Mouse (Mus musculus): ENCODE measurements around the gene Iqcc.
A peak's percentile ranks its signal among the peaks of the same experiment; 100 is the strongest.

Gene Iqcc

DNA sequence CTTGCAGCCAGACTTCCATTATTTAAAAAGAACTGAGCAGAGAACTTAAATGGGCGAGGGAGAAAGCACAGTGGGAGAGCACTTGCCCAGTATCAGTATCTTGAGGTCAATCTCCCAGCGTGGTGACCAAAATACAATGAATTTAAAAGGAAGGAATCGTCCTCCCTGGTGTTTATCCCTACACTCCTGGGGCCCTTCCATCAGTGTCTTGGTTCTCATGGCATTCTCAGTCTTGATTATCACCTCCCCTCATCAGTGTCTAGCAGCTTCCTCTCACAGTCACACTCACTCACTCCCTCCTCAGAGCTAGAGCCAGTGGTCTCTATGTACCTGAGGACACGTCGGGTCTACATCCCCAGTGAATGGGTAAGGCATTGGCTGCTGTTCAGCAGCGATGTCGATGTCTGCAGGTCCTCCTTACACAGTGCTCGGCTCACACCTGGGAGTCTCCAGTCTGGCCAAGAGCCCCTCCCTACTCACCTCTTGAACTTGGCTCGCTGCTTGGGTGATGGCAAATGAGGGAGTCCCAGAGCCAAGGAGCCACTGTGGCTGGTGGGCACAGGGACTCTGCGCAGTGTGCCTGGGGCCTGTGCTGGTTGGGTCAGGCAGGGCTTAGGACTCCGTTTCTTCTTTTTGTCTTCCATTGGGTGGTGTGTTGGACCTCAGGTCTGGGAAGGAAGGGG, 3.4 kb upstream of the Iqcc start:
- DNase-seq (ENCODE audit: low spot score in 2 of 2): no peak

DNA sequence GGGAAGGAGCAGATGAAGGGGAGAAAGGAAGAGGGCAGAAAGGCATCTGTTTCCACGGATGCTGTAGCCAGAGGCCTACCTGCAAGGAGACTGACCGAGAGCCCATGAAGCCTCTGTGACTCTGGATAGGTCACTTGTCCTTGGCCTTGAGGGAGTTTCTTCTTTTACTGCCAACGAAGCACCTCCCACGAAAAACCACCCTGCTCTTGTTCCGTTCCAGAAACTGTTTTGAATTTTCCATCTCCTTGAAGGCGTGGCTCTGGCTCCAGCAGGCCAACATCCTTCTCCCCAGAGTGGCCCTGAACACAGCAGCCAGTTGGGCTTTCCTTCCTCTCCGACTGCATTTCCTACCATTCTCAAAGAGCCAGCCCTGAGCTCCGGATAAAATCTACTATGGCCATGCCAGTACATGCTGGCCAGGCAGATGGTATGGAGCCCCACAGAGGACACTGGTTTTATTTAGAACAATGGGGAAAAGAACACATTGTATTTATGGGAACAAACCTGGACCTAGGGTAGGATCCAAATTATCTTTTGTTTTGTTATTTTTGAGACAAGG, 2.5 kb upstream of the Iqcc start:
- no peak for DNase-seq (ENCODE audit: low spot score in 2 of 2)

DNA sequence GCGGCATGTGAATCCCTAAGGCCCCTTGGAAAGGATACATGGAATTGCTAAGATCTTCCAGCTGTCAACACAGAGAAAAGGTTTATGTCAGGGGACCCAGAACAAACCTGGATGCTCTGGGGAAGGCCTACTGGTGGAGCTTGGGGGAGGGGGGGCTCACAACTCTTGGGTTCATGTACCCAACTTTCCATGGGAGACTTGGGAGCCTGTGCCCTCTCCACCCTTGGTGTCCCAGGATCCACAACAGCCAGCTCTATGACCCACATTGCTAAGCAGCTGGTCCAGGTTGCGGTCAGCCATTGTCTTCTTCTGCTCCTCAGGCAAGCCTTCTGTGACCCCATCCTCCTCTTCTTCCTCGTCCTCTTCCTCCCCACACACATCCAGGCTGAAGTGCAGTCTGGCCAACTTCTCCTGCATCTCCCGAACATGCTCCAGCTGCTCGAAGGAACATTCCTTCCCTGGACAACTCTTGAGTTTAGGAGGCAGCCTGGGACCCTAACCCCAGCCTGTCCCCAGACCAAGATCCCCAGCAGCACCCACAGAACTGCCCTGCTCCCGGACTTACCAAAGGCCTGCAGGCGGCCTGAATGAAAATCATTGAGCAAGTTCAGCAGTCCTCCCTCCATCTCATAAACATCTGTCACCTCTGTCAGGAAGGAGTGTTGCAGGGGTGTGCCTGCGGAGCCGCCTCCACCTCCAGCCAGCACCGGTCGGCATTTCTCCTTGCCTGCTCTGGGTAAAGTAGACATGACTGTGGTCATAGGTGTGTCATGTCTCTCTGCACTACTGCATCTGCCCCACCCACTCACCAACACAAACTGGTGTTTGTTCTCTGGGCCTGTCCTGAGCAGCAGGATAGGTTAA, 1.8 kb upstream of the Iqcc start:
- DNase-seq (ENCODE audit: low spot score in 2 of 2): no peak

DNA sequence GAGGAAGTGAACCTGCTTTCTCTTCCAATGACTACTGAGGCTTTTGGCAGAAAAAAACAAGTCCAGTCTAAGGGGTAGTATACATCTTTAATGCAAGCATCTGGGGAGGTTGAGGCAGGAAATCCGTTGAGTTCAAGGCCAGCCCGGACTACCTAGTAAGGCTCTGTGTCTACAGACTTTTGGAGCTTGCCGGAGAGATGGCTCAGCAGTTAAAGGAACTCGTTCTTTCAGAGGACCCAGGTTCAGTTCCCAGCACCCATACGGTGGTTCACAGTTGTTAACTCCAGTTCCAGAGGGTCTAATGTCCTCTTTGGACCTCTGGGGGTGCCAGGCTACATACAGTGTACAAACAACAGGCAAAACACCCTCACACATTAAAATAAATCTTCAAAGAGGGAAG, 868 bp downstream of the Iqcc start:
- no peak for DNase-seq (ENCODE audit: low spot score in 2 of 2)

DNA sequence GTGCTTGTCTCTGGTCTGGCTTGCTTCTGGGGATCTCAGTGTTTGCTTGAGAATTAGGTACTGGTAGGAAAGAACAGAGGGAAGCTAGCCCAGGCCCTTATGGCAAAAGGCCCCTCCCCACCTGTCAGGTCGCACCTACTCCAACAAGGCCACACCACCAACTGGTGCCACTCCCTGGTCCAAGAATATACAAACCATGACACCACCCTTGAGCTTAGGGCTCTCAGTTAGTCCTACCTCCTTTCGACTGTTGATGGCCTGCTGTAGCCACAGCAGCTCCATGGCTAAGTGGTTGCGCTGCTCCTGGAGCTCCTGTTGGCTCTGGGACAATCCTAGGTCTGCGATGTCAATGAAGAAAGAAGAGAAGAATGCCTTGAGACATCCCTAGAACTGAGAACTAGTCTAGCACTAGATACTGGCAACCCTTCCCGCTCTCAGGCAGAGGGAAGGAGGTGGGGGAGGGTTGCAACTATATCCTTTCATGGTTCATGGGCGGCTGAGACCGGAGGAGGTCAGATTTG, 1.7 kb downstream of the Iqcc start:
- no peak for DNase-seq (ENCODE audit: low spot score in 2 of 2)

DNA sequence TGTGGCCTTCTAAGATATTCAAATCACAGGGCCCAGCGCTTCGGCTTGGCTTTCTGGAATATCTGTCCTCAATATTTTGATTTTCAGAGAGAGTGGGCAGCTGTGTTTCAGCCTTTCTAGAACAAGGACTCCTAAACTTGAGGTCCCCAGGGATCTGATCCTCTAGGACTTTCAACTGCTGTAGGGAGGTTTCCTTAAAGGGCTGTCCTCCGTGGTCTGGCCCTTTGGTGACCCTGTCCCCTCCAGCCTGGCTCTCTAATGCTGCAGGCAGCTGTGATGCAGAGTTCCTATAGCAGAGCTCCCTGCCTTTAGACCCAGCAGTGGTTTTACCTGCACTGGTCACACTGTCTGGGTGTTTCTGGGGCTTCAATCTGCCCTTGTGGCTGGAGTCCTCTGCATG, 2.3 kb downstream of the Iqcc start:
- no peak for DNase-seq (ENCODE audit: low spot score in 2 of 2)

DNA sequence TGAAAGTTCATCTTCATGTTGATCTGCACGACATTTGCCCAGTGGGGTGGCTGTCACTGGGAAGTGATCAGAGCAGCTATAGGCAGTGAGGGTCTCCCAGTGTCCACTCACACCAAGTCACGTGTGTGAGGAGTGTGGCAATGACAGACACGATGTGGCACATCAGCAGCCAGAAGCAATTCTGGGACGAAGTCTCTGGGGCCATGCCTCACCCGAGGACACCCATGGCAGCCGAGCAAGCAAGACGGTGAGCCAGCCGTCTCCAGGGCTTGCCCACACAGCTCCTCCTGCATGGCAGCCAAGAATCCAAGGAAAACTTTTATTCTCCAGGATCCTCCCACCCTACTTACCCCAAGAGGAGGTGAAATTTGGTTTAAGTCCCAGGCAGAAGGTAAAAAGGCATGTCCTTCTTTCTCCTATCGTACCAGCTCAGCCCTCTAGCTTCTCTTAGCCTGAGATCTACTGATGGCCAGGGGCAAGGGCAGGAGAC, 3.1 kb downstream of the Iqcc start:
- DNase-seq (ENCODE audit: low spot score in 2 of 2): no peak

DNA sequence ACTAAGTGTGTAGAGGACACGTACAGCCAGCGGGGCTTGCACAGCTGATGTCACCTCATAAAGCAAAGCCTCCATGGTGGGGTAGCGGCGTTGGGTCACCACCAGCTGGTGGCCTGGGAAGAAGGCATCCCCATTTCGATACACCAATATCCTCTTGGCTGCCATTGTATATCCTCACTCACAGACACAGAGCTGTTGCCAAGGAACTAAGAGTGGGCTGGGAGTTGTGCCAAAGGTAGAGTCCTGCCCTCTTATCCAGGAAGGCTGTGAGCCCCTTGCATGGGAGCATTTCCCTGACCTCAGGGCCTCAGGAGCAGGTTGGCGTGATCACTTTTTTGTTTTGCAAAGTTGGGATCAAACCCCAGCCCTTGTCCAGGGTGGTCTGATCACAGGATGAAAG, 4.8 kb downstream of the Iqcc start, which contains the start of gene Dcdc2b:
Dcdc2b (minus strand) TSS at position 165 of the 400 bp plus-strand sequence.
- no peak for DNase-seq (ENCODE audit: low spot score in 2 of 2)

DNA sequence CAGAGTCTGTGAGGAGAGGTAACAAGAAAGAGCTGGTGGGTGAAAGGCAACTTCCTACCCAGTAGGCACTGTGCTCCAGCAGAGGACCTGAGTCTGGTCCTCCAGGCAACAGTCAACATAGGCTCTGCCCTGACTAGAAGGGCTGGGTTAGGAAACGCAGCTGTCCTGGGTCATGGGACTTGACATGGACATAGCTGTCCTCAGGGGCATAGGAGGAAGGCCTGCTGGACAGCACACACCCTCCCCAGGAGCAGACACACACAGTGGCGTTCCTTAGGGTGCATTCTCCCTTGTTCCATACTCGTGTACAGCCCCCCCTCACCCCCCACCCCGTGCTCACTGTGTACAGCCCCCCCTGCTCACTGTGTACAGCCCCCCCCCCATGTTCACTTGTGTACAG, 8.4 kb downstream of the Iqcc start:
- DNase-seq (ENCODE audit: low spot score in 2 of 2): no peak

DNA sequence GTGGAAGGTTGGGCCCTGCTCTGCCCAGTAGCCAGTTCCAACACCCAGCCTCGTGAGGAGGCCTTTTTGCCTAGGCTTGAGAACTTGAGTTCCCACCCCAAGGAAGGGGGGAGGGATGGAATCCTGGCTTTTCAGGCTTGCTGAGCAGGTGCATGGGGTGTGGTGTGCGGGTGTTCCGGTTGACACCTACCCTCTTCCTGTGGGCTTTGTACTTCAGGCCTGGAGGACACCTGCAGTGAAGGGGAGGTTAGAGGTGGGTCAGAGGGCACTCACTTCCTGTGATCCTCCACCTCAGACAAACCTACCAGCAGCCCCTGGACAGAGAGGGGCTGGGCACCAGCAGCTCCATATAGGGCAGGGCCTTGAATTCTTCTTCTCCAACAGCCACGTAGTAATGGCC, 8.9 kb downstream of the Iqcc start:
- no peak for DNase-seq (ENCODE audit: low spot score in 2 of 2)

DNA sequence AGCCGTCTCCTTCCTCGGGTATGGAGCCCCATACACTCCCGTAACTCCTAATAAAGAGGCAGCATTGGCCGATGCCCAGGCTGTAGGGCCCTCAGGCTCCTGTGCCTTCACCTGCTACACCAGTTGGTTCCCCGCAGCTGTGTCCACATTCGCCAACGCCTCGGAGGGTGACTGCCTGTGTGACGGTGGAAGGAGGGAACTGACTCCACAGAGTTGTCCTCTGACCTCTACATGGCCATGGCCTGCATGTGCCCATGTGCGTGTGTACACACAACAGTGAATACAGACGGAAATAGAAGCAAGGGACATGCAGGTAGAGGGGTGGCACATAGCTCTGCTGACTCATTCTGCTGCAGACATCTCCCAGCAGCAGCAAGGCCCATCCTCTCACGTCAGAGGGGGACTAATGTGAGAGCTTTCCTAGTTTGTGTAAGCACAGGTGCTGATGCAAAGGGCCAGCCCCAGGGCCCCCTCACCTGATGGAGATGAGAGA, 9.7 kb downstream of the Iqcc start:
- DNase-seq (ENCODE audit: low spot score in 2 of 2): no peak

DNA sequence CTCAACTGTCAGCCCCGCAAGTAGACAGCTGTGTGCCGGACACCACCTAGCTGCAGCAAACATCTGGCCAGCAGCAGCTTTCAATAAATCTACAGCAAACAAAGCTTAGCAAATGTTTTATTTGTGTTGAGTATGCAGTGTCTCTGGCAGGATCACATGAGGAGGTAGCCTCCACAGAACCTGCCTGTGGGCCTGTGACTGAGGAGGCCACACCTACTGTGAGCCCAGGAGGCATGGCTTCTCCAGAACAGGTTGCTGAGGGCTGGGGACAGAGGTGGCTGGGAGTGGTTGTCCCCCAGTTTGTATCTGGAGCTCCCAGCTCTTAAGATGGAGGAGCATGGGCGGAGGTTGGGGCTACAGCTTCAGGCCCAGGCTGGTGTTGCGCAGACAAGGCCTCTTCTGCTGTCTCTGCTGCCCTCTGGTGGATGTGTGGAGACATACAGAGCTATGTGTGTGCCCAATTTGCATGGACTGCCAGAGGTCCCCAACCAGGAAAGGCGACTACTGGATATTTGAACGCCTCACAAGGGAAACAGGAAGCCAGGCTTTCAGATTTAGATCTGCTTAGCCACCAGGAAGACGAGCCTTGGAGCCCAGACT, 10.4 kb downstream of the Iqcc start:
- peak; percentile 82 to 84 for DNase-seq (ENCODE audit: low spot score in 2 of 2)

DNA sequence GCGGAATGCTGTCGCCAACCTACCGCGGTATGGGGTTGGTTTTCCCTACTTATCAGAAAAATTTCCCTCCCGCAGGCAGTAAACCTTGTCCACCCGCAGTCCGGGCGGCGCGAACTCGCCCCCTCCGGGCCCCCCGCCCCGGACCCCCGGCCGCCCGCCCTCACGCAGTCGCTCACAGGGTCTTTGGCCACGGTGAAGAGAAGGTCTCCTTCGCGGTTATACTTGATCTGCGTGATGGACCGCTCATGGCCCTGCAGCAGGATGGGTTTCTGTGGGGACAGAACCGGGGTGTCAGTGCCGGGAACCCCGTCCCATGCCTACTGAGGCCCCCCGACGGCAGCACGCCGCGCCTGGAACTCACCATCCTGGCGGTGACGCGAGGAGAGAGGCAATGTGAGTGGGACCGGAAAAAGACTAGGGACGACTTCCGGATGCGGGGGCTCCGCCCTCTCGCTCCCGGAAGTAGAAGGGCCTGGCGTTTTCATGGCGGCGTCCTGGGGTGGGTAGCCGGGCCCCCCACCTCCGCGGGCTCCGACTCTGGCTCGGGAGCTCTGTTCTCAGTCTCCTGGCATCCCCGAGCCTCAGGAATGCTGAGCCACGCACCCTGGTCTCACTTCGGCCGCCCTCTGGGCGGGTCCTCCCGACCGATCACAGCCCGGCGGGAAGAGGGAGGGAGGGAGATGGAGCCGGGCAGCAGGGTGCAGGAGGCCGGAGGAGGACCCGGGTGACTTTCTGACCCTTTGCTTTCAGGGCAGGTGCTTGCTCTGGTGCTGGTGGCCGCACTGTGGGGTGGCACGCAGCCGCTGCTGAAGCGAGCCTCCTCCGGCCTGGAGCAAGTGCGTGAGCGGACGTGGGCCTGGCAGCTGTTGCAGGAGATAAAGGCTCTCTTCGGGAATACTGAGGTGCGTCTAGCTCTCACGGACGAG, 18.4 kb downstream of the Iqcc start, which contains the start of the genes Eif3i and Tmem234:
Eif3i (minus strand) TSS at position 416 of the 926 bp plus-strand sequence.
Tmem234 (plus strand) TSS at position 436 of the 926 bp plus-strand sequence.
- DNase-seq (ENCODE audit: low spot score in 2 of 2): peak; percentile 80 to 83

DNA sequence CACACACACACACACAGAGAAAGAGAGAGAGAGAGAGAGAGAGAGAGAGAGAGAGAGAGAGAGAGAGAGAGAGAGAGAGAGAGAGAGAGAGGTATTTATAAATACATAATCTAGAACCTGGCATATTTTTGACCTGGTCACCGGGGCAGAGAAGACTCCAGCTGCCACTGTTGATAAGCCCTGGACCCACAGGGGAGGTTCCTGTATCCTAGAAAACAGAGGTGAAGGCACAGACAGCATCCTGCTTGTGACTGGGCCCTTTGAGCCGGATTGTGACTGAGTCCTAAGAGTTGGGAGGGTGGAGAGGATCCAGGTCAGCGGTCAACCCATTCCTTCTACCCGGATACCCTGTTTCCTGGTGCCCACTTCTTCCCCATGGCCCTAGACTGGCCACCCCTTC, 30.0 kb downstream of the Iqcc start:
- no peak for DNase-seq (ENCODE audit: low spot score in 2 of 2)

DNA sequence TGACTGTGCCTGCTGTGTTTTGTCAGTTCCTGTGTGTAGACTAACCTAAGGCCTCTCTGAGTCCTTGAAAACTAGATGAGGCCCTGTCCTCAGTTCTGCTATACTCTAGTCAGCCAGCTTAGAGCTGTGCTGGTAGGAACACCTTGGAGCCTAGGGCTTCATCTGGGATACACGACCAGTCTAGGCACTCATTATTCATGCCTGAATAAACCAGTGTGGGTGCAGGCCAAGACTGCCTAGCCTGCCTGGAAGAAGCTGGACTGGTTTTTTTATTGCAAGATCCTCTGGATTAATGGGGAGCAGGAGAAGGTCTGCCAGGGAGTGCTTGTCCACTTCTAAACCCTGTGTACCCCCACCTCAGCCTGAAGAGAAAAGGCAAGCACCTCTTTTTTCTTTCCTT, 32.0 kb downstream of the Iqcc start:
- no peak for DNase-seq (ENCODE audit: low spot score in 2 of 2)

DNA sequence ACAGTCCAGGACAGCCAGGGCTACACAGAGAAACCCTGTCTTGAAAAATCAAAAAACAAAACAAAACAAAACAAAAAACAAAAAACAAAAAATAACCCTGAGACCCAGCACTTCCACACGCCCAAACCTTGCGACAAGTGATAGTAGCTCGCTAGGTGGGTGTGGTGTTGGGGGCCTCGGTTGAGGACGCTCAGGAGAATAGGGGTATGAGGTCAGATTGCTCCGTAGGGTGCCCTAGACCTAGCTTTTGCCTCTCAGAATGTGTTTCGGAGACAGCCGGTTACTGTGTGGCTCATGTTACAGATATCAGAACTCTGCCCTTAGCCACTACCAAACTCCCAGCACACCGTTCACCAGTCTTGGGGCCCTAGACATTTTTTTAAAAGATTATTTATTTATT, 33.1 kb downstream of the Iqcc start:
- no peak for DNase-seq (ENCODE audit: low spot score in 2 of 2)

DNA sequence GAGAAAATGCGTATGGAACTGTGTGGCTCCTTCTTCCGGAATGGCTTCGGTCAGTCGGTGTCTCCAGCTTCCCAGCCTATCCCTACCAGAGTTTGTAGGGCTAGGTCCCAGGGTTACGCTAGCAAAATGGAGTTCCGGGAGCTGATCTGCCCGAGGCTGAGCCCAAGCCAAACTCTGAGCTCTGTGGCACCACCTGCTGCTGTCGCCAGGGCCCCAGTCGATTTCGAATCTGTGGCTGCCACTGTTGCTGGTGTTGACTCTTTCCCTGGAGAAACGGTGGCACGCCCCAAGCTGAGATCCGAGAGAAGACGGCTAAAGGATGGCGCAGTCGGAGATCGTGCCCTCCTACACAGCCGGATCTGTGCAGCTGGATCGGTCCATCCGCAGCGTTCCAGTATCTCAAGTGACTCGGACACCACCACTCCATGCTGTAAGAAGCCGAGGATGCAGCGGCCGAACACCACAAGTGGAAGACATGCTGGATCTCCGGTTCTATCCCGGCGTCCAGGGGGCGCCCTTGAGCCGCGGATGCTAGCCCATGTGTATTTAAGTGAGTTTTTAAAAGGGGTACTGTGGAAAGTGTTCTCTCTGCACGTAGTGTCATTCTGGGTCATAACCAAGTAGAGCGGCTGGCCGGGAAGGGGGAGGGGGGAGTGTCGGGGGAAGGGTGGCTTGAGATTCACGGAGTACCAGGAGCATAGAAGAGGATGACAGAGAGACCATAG, 33.9 kb downstream of the Iqcc start:
- DNase-seq (ENCODE audit: low spot score in 2 of 2): peak; percentile 80 to 91

DNA sequence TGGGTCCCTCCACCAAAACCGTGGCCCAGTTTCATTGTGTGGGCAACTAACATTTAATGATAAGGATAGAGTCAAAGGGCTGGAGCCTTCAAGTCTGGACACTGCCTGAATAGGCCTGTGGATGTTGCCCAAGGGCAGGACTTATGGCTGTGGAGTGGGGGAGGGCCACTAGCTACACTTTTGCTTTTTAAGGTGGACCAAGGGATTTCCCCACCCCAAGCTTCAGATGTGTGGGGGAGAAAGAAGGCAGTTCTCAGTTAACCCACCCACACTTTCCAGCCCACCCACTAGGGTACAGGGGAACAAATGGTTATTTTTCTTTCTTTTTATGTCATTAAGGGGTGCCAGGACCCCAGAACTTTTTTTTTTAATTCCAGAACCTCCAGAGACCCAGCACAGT, 34.5 kb downstream of the Iqcc start:
- DNase-seq (ENCODE audit: low spot score in 2 of 2): no peak

DNA sequence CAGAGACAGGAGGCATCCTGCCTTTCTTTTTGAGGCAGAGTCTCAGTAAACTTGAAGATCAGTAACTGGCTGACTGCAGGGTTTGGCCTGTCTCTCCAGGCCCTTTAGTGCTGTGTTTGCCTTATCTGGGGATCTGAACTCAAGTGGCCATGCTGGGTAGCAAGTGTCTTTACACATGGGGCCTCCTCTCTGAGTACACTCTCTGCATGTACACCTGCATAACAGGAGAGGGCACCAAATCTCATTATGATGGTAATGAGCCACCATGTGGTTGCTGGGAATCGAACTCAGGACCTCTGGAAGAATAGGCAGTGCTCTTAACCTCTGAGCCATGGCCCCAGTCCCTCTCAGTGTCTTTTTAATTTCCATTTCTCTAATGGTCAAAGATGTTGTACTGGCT, 36.6 kb downstream of the Iqcc start:
- no peak for DNase-seq (ENCODE audit: low spot score in 2 of 2)

DNA sequence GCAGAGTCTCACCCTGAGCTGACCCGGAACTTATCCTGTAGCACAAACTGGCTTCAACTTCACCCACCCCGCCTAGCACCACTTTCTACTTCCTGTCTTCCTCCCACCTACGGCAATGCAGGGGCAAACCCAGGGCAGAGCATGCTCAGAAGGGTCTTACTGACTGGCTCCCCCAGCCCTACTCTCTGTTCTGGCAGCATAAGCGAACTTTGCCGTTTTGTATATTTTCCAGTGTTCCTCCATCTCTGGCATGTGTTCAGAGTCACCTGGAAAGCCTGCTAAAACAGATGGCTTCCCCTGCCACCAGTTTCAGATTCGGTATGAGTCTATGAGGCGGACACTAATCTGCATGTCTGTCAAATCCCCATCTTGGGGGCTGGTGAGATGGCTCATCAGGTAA, 38.6 kb downstream of the Iqcc start:
- DNase-seq (ENCODE audit: low spot score in 2 of 2): no peak
